Comparison of ENCODE assay signal across 19 mouse cellular contexts in the genomic region with DNA sequence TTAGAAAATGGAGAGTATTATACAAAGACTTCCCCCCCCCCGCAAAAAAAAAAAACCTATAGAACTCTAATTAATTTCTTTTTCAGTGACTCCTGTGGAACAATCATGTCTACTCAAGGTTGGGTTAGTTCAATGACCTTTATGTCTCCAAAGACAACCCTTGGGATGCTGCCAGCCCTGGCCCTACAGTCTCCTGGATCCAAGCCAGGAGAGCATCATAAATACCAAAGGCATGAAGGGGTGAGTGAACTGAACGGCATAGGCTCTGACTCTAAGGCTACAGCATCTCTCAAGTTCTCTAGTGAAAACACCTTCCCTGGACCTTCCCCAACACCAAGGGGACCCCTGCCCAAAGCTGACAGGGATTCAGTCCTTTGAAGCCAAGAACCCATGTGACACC.
DNase-seq lines count a peak whose midpoint lies in the region; ATAC-seq and TF ChIP-seq lines count a peak whose summit lies in the region.
"Had no signal": no experiment of that assay in that cellular context is flagged by ENCODE, and none has a peak within 500 bp of the region (broad histone marks: within the 10 kb centered on the region; RNA-seq: fewer than 3 reads in every experiment).

No protein-coding gene starts in this region.

- H3K4me3 ChIP-seq in kidney, embryonic 14.5 days (ENCODE audit: low read length) = no peak overlapping the region
- H3K4me3 ChIP-seq in midbrain, postnatal 0 days (ENCODE audit: low read depth, low read length) = no peak overlapping the region
- H3K4me3 ChIP-seq: embryonic facial prominence, embryonic 12.5 days; intestine, embryonic 15.5 days; limb, embryonic 12.5 days; liver, embryonic 15.5 days; midbrain, embryonic 13.5 days had no signal

- H3K9ac ChIP-seq in kidney, embryonic 14.5 days (ENCODE audit: low read depth, low read length) = no peak overlapping the region
- no peak overlapping the region for H3K9ac ChIP-seq in midbrain, postnatal 0 days (replicated peaks; ENCODE audit: low read length, poor library complexity, severe bottlenecking)
- H3K9ac ChIP-seq: embryonic facial prominence, embryonic 12.5 days; intestine, embryonic 15.5 days; limb, embryonic 12.5 days; liver, embryonic 15.5 days; midbrain, embryonic 13.5 days had no signal

- DNase-seq in cerebellum, postnatal 14 days = peak; percentile 6 to 18
- no peak for DNase-seq in cerebellum, adult 9-10 months
- DNase-seq in kidney, postnatal 14 days = peak; percentile 18
- peak; percentile 41 to 49 for DNase-seq in adrenal gland, adult 18-20 months (ENCODE audit: low spot score in 2 of 2)
- peak; percentile 22 for DNase-seq in large intestine, adult 2 months (ENCODE audit: low read depth, low spot score)
- DNase-seq in midbrain, postnatal 0 days (ENCODE audit: low spot score) = no peak
- DNase-seq: cerebellum, postnatal 36 days; kidney, postnatal 36 days; right cerebral cortex, postnatal 4 days; thymus, postnatal 36 days had no signal

- WGBS in kidney, embryonic 14.5 days = 63% methylated on average over 2 of the region's 2 CpGs
- WGBS in large intestine, adult 2 months = 49% methylated on average over 2 of the region's 2 CpGs
- 76% methylated on average over 2 of the region's 2 CpGs for WGBS in midbrain, postnatal 0 days

- TF ChIP-seq CTCF in midbrain, postnatal 0 days (IDR thresholded peaks at IDR 0.05) = no peak

- no peak overlapping the region for H3K4me2 ChIP-seq in kidney, embryonic 14.5 days (replicated peaks; ENCODE audit: low read depth, low read length)
- no peak overlapping the region for H3K4me2 ChIP-seq in midbrain, postnatal 0 days (ENCODE audit: low read depth, low read length, poor library complexity, severe bottlenecking)
- H3K4me2 ChIP-seq: intestine, embryonic 15.5 days; liver, embryonic 15.5 days; midbrain, embryonic 13.5 days had no signal

- H3K27me3 ChIP-seq in kidney, embryonic 14.5 days (ENCODE audit: control insufficient read depth, insufficient read depth, low read length) = no peaks in the 10 kb centered on the region
- no peaks in the 10 kb centered on the region for H3K27me3 ChIP-seq in midbrain, postnatal 0 days (ENCODE audit: insufficient read depth, low read length)
- H3K27me3 ChIP-seq: embryonic facial prominence, embryonic 12.5 days; intestine, embryonic 15.5 days; limb, embryonic 12.5 days; liver, embryonic 15.5 days; midbrain, embryonic 13.5 days; Patski had no signal

- H3K4me1 ChIP-seq in kidney, embryonic 14.5 days (ENCODE audit: control insufficient read depth, insufficient read depth, low read length) = no peaks in the 10 kb centered on the region
- no peaks in the 10 kb centered on the region for H3K4me1 ChIP-seq in midbrain, postnatal 0 days (ENCODE audit: insufficient read depth, low read length)
- H3K4me1 ChIP-seq: intestine, embryonic 15.5 days; liver, embryonic 15.5 days; midbrain, embryonic 13.5 days had no signal

- no peaks in the 10 kb centered on the region for H3K9me3 ChIP-seq in kidney, embryonic 14.5 days (ENCODE audit: control insufficient read depth, low read length)
- H3K9me3 ChIP-seq in midbrain, postnatal 0 days (ENCODE audit: low read length) = no peaks in the 10 kb centered on the region
- H3K9me3 ChIP-seq: embryonic facial prominence, embryonic 12.5 days; intestine, embryonic 15.5 days; limb, embryonic 12.5 days; liver, embryonic 15.5 days; midbrain, embryonic 13.5 days had no signal

- no peaks in the 10 kb centered on the region for H3K36me3 ChIP-seq in kidney, embryonic 14.5 days (ENCODE audit: control insufficient read depth, insufficient read depth, low read length)
- H3K36me3 ChIP-seq in midbrain, postnatal 0 days (ENCODE audit: insufficient read depth, low read length) = no peaks in the 10 kb centered on the region
- H3K36me3 ChIP-seq: embryonic facial prominence, embryonic 12.5 days; intestine, embryonic 15.5 days; limb, embryonic 12.5 days; liver, embryonic 15.5 days; midbrain, embryonic 13.5 days had no signal

- no peak for ATAC-seq in kidney, embryonic 14.5 days (ENCODE audit: low FRiP score, low TSS enrichment)
- no peak for ATAC-seq in midbrain, postnatal 0 days (ENCODE audit: low FRiP score)
- no peak for ATAC-seq in erythroid progenitor cell, adult 5-6 weeks (replicated peaks; ENCODE audit: low FRiP score, poor library complexity, severe bottlenecking)
- ATAC-seq: Patski had no signal

- H3K27ac ChIP-seq in kidney, embryonic 14.5 days (ENCODE audit: low read depth, low read length) = no peak overlapping the region
- no peak overlapping the region for H3K27ac ChIP-seq in midbrain, postnatal 0 days (ENCODE audit: low read depth, low read length)
- H3K27ac ChIP-seq: intestine, embryonic 15.5 days; liver, embryonic 15.5 days; macrophage; midbrain, embryonic 13.5 days had no signal

Comparison
In these comparisons a context has a peak if more than half of its experiments do, and no peak if none do; other contexts are left out.
1. DNase-seq: peak in cerebellum, postnatal 14 days (2 of 2), kidney, postnatal 14 days (single experiment), adrenal gland, adult 18-20 months (2 of 2) and large intestine, adult 2 months (single experiment); none in cerebellum, adult 9-10 months (single experiment) and midbrain, postnatal 0 days (single experiment).